Mouse (Mus musculus) cortical plate, adult 2 months (tissue): Measurements from ENCODE around the gene 4930402H24Rik.

ENCODE experiments used
- CTCF ChIP-seq: fragments of 200-500 bp; IDR thresholded peaks from 2 replicates; pipeline ENCODE4 v1.5.1; 2011; ENCODE audit warnings: mild to moderate bottlenecking, control low read depth, low read length; ENCODE audit not compliant: insufficient read depth; ENCODE audit errors: extremely low read depth
- POLR2A ChIP-seq: fragments of 200-500 bp; IDR thresholded peaks from 2 replicates; pipeline ENCODE4 v1.6.1; 2011; ENCODE audit warnings: mild to moderate bottlenecking, low read length, control low read depth; ENCODE audit not compliant: insufficient read depth; ENCODE audit errors: extremely low read depth

GRCm38 (mm10) chr2:130779935-130780334 lies 126.3 kb downstream of the 4930402H24Rik start:
- no peak for TF ChIP-seq CTCF
- TF ChIP-seq POLR2A: no peak
